Comparison of ENCODE assay signal across 18 mouse cellular contexts in the genomic region with DNA sequence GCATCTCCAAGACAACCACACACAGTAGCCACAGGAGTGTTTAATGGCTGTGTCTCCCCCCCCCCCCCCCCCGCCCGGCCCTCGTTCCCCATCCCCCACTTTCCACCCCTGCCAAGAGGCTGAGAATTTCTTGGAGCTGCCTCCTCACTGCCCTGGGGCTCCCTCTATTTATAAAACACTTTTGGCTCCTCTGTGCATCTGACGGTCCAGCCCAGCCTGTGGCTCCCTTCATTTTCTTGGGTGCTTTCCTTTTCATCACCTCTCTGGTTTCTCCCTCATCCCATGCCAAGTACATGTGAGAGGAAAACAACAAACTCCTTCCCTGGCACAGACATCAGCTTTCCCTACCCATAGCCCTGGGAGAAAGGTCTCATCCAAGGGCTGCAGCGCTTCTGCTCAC.
DNase-seq lines count a peak whose midpoint lies in the region; ATAC-seq and TF ChIP-seq lines count a peak whose summit lies in the region.
"Had no signal": no experiment of that assay in that cellular context is flagged by ENCODE, and none has a peak within 500 bp of the region (broad histone marks: within the 10 kb centered on the region; RNA-seq: fewer than 3 reads in every experiment).

No protein-coding gene starts in this region.

- ATAC-seq in Patski: peak; percentile 92
- 0 out of 2 replicates have a peak, but pooled peaks have one; percentile 14 for ATAC-seq in heart, embryonic 16.5 days (replicated peaks; ENCODE audit: extremely low read depth, insufficient read depth, low FRiP score)
- no peak for ATAC-seq in intestine, postnatal 0 days
- no peak for ATAC-seq in lung, postnatal 0 days
- ATAC-seq: hindbrain, postnatal 0 days; liver, postnatal 0 days had no signal

- TF ChIP-seq CTCF in Patski (IDR thresholded peaks at IDR 0.05): no peak
- TF ChIP-seq CTCF in intestine, postnatal 0 days (IDR thresholded peaks at IDR 0.05; ENCODE audit: low read depth): no peak
- no peak for TF ChIP-seq CTCF in lung, postnatal 0 days (IDR thresholded peaks at IDR 0.05)

- H3K4me3 ChIP-seq in heart, embryonic 10.5 days: no peak overlapping the region
- H3K4me3 ChIP-seq in heart, embryonic 16.5 days (ENCODE audit: low read length): no peak overlapping the region
- no peak overlapping the region for H3K4me3 ChIP-seq in intestine, postnatal 0 days (ENCODE audit: low read depth, low read length)
- no peak overlapping the region for H3K4me3 ChIP-seq in lung, postnatal 0 days (ENCODE audit: low read depth, low read length)
- H3K4me3 ChIP-seq: heart, embryonic 15.5 days; limb, embryonic 15.5 days; midbrain, embryonic 10.5 days had no signal

- H3K4me2 ChIP-seq in heart, embryonic 16.5 days (ENCODE audit: low read depth, low read length): no peak overlapping the region
- no peak overlapping the region for H3K4me2 ChIP-seq in intestine, postnatal 0 days (replicated peaks; ENCODE audit: low read depth)
- no peak overlapping the region for H3K4me2 ChIP-seq in lung, postnatal 0 days (replicated peaks; ENCODE audit: low read depth, low read length)
- H3K4me2 ChIP-seq: heart, embryonic 15.5 days; limb, embryonic 15.5 days had no signal

- H3K27me3 ChIP-seq in heart, embryonic 10.5 days (ENCODE audit: insufficient read depth, poor library complexity, severe bottlenecking): no peaks in the 10 kb centered on the region
- H3K27me3 ChIP-seq in Patski: no peaks in the 10 kb centered on the region
- no peaks in the 10 kb centered on the region for H3K27me3 ChIP-seq in heart, embryonic 16.5 days (ENCODE audit: control insufficient read depth, insufficient read depth, low read length)
- H3K27me3 ChIP-seq in intestine, postnatal 0 days (replicated peaks; ENCODE audit: control insufficient read depth, insufficient read depth, low read length): no peaks in the 10 kb centered on the region
- no peaks in the 10 kb centered on the region for H3K27me3 ChIP-seq in lung, postnatal 0 days (replicated peaks; ENCODE audit: insufficient read depth, low read length)
- H3K27me3 ChIP-seq: heart, embryonic 15.5 days; limb, embryonic 15.5 days had no signal

- WGBS in heart, embryonic 10.5 days: 78% methylated on average over 4 of the region's 5 CpGs
- 72% methylated on average over 2 of the region's 5 CpGs for WGBS in heart, embryonic 16.5 days
- 66% methylated on average over 5 of the region's 5 CpGs for WGBS in intestine, postnatal 0 days
- WGBS in lung, postnatal 0 days: 63% methylated on average over 2 of the region's 5 CpGs

- no peaks in the 10 kb centered on the region for H3K9me3 ChIP-seq in heart, embryonic 10.5 days
- no peaks in the 10 kb centered on the region for H3K9me3 ChIP-seq in heart, embryonic 16.5 days (replicated peaks; ENCODE audit: control insufficient read depth, low read length)
- no peaks in the 10 kb centered on the region for H3K9me3 ChIP-seq in intestine, postnatal 0 days (ENCODE audit: control insufficient read depth)
- H3K9me3 ChIP-seq in lung, postnatal 0 days (ENCODE audit: low read length): no peaks in the 10 kb centered on the region
- H3K9me3 ChIP-seq: heart, embryonic 15.5 days; limb, embryonic 15.5 days; midbrain, embryonic 10.5 days had no signal

- H3K27ac ChIP-seq in heart, embryonic 10.5 days: no peak overlapping the region
- no peak overlapping the region for H3K27ac ChIP-seq in heart, embryonic 16.5 days (ENCODE audit: low read length)
- H3K27ac ChIP-seq in intestine, postnatal 0 days (ENCODE audit: low read depth, low read length): no peak overlapping the region
- no peak overlapping the region for H3K27ac ChIP-seq in lung, postnatal 0 days (ENCODE audit: low read length)
- H3K27ac ChIP-seq: heart, embryonic 15.5 days; hindbrain, postnatal 0 days; limb, embryonic 15.5 days; midbrain, embryonic 10.5 days had no signal

- no peak for TF ChIP-seq EP300 in lung, postnatal 0 days (IDR thresholded peaks at IDR 0.05)

- CTCF ChIA-PET in Patski (lab: Charles Lee): interaction anchor here (2.0 kb wide), 1 partner anchor 21 kb away, joined by 6 read pairs; no protein-coding TSS in a partner anchor

- no peaks in the 10 kb centered on the region for H3K4me1 ChIP-seq in heart, embryonic 10.5 days
- 0 out of 2 replicates have a peak, but pooled peaks cover 2% of the 10 kb centered on the region for H3K4me1 ChIP-seq in heart, embryonic 16.5 days (ENCODE audit: control insufficient read depth, insufficient read depth, low read length)
- H3K4me1 ChIP-seq in intestine, postnatal 0 days (replicated peaks; ENCODE audit: control insufficient read depth, insufficient read depth, low read length): no peaks in the 10 kb centered on the region
- no peaks in the 10 kb centered on the region for H3K4me1 ChIP-seq in lung, postnatal 0 days (ENCODE audit: insufficient read depth, low read depth, low read length)
- H3K4me1 ChIP-seq: limb, embryonic 15.5 days had no signal

- POLR2A ChIA-PET in Patski (lab: Charles Lee): interaction anchor here (0.5 kb wide), 1 partner anchor 811 kb away, joined by 4 read pairs; a partner anchor contains a TSS

- peak; percentile 29 to 43 for DNase-seq in cerebellum, postnatal 14 days
- no peak for DNase-seq in cerebellum, postnatal 4 days (ENCODE audit: low spot score in 2 of 2)
- DNase-seq in heart, adult 9 months (ENCODE audit: low spot score in 2 of 2): peak; percentile 10 to 31
- no peak for DNase-seq in heart, embryonic 10.5 days (ENCODE audit: low spot score)
- DNase-seq in Patski (ENCODE audit: low read depth, low spot score): no peak
- no peak for DNase-seq in lung, postnatal 0 days (ENCODE audit: low spot score)
- DNase-seq: adrenal gland, adult 8-10 months; cerebellum, adult 18-20 months; kidney, adult 18-20 months; kidney, postnatal 4 days; liver, postnatal 0 days; lung, postnatal 4 days had no signal

- H3K9ac ChIP-seq in heart, embryonic 16.5 days (ENCODE audit: low read length): no peak overlapping the region
- H3K9ac ChIP-seq in intestine, postnatal 0 days (ENCODE audit: low read depth, low read length): no peak overlapping the region
- no peak overlapping the region for H3K9ac ChIP-seq in lung, postnatal 0 days (replicated peaks; ENCODE audit: low read depth)
- H3K9ac ChIP-seq: heart, embryonic 15.5 days; limb, embryonic 15.5 days; liver, postnatal 0 days had no signal

- no peaks in the 10 kb centered on the region for H3K36me3 ChIP-seq in heart, embryonic 10.5 days
- no peaks in the 10 kb centered on the region for H3K36me3 ChIP-seq in heart, embryonic 16.5 days (ENCODE audit: control insufficient read depth, insufficient read depth)
- H3K36me3 ChIP-seq in intestine, postnatal 0 days (ENCODE audit: control insufficient read depth, insufficient read depth): no peaks in the 10 kb centered on the region
- no peaks in the 10 kb centered on the region for H3K36me3 ChIP-seq in lung, postnatal 0 days (ENCODE audit: insufficient read depth, low read length)
- H3K36me3 ChIP-seq: heart, embryonic 15.5 days; limb, embryonic 15.5 days; midbrain, embryonic 10.5 days had no signal

- in situ Hi-C loops in Patski (cut with MboI; ENCODE audit: low pct_unique_long_range_greater_than_20kb): no loop called here

Comparison
In these comparisons a context has a peak if more than half of its experiments do, and no peak if none do; other contexts are left out.
1. DNase-seq: peak in cerebellum, postnatal 14 days (2 of 2) and heart, adult 9 months (2 of 2); none in cerebellum, postnatal 4 days (0 of 2), heart, embryonic 10.5 days (single experiment), Patski (single experiment) and lung, postnatal 0 days (single experiment).
2. ATAC-seq: peak in Patski (single experiment) and heart, embryonic 16.5 days (single experiment); none in intestine, postnatal 0 days (single experiment) and lung, postnatal 0 days (single experiment).